Mouse (Mus musculus) liver, postnatal 0 days (tissue): ENCODE measurements at regions not wholly inside any gene's neighbourhood (a gene's known extent, or its start where the extent isn't known, plus 50 kb on each side); places are given as distances from the start of the nearest gene placed in this dataset.

Experiments used
- ATAC-seq: fragments of 200-750 bp; cut with Nextera tagmentation; 2 replicates; pipeline ENCODE4 v1.8.0; 2017; ENCODE audit warnings: mild to moderate bottlenecking, moderate library complexity
- DNase-seq: peaks from one replicate; pipeline ENCODE4 v3.0.0-alpha.2; 2016
- H3K27ac ChIP-seq: fragments of 300-500 bp; sonication (generic); 2 replicates; pipeline ENCODE4 v1.5.1; 2014; ENCODE audit warnings: antibody characterized with exemption, moderate library complexity, mild to moderate bottlenecking, low read depth
- H3K27me3 ChIP-seq: fragments of 300-500 bp; sonication (generic); 2 replicates; pipeline ENCODE4 v1.6.1; 2014; ENCODE audit warnings: low read length, control low read depth, mixed read lengths; ENCODE audit not compliant: insufficient read depth
- H3K36me3 ChIP-seq: fragments of 300-500 bp; sonication (generic); replicated peaks from 2 replicates; pipeline ENCODE4 v1.6.1; 2014; ENCODE audit warnings: mild to moderate bottlenecking, control low read depth, low read length, moderate library complexity, mixed read lengths; ENCODE audit not compliant: insufficient read depth
- H3K4me1 ChIP-seq: fragments of 300-500 bp; sonication (generic); 2 replicates; pipeline ENCODE4 v1.6.1; 2014; ENCODE audit warnings: antibody characterized with exemption, mild to moderate bottlenecking, control low read depth; ENCODE audit not compliant: insufficient read depth
- H3K4me2 ChIP-seq: fragments of 300-500 bp; sonication (generic); 2 replicates; pipeline ENCODE4 v1.6.1; 2014; ENCODE audit warnings: low read depth, mild to moderate bottlenecking, low read length, moderate library complexity, mixed read lengths
- H3K4me3 ChIP-seq: fragments of 300-500 bp; sonication (generic); 2 replicates; pipeline ENCODE4 v1.5.1; 2014; ENCODE audit warnings: low read depth, low read length
- H3K9ac ChIP-seq: fragments of 300-500 bp; sonication (generic); replicated peaks from 2 replicates; pipeline ENCODE4 v1.6.1; 2014; ENCODE audit warnings: mild to moderate bottlenecking, moderate library complexity
- H3K9me3 ChIP-seq: fragments of 300-500 bp; sonication (generic); 2 replicates; pipeline ENCODE4 v1.6.1; 2016; ENCODE audit warnings: mild to moderate bottlenecking, control low read depth, low read length, mixed read lengths
- CTCF ChIP-seq: sonication (generic); IDR thresholded peaks from 2 replicates; pipeline ENCODE4 v1.5.1; 2016; ENCODE audit warnings: antibody characterized with exemption, low read depth
- EP300 ChIP-seq: IDR thresholded peaks from 2 replicates; pipeline ENCODE4 v1.6.1; 2016; ENCODE audit warnings: antibody characterized with exemption, low read depth, mild to moderate bottlenecking
- WGBS: fragments of 180-500 bp; shearing (Covaris S2); extraction: QIAGEN DNeasy Blood & Tissue Kit; methylation state at CpG from one replicate; pipeline ENCODE4 v1.1.7; 2014; ENCODE audit not compliant: insufficient replicate concordance; 5-methylcytosine and 5-hydroxymethylcytosine counted together

- TF ChIP-seq EP300, result no peak
- no peak for DNase-seq
- Histone ChIP-seq H3K27me3 (no peaks in the 10 kb centered on the region), H3K9me3 (no peaks in the 10 kb centered on the region), H3K4me3 (no peak overlapping the region), H3K27ac (no peak overlapping the region), H3K9ac (no peak overlapping the region), H3K36me3 (no peaks in the 10 kb centered on the region), H3K4me2 (no peak overlapping the region), H3K4me1 (no peaks in the 10 kb centered on the region)
- ATAC-seq, result no peak
- 65% methylated on average over 6 of the region's 6 CpGs for WGBS
These were observed 241.3 kb upstream of the Prok2 start for GRCm38 (mm10) chr6:99967465-99967864.

- H3K27ac ChIP-seq, result no peak overlapping the region
- WGBS, result 52% methylated on average over 3 of the region's 3 CpGs
These were observed 238.3 kb upstream of the Prok2 start for GRCm38 (mm10) chr6:99964540-99964939.

GRCm38 (mm10) chr6:99964007-99964406 is 237.8 kb upstream of the Prok2 start:
- no peak for ATAC-seq
- Histone ChIP-seq H3K9ac (no peak overlapping the region), H3K4me2 (no peak overlapping the region), H3K36me3 (no peaks in the 10 kb centered on the region), H3K27me3 (no peaks in the 10 kb centered on the region), H3K4me1 (no peaks in the 10 kb centered on the region), H3K27ac (no peak overlapping the region), H3K4me3 (no peak overlapping the region), H3K9me3 (no peaks in the 10 kb centered on the region)
- TF ChIP-seq EP300, result no peak
- no peak for TF ChIP-seq CTCF
- WGBS, result 74% methylated on average over 4 of the region's 4 CpGs
- DNase-seq, result no peak

More at GRCm38 (mm10) chr6:99964540-99964939, 238.3 kb upstream of the Prok2 start:
- Histone ChIP-seq H3K9me3 (no peaks in the 10 kb centered on the region), H3K4me1 (no peaks in the 10 kb centered on the region), H3K27me3 (no peaks in the 10 kb centered on the region), H3K4me3 (no peak overlapping the region), H3K9ac (no peak overlapping the region), H3K4me2 (no peak overlapping the region), H3K36me3 (no peaks in the 10 kb centered on the region)
- DNase-seq, result no peak
- no peak for TF ChIP-seq CTCF
- TF ChIP-seq EP300, result no peak
- no peak for ATAC-seq

GRCm38 (mm10) chr6:99959371-99959770 is 233.2 kb upstream of the Prok2 start:
- Histone ChIP-seq H3K4me3 (no peak overlapping the region), H3K9ac (no peak overlapping the region), H3K36me3 (no peaks in the 10 kb centered on the region), H3K27me3 (no peaks in the 10 kb centered on the region), H3K4me2 (no peak overlapping the region), H3K4me1 (peaks cover 6% of the 10 kb centered on the region; the same call in 1 of the 2 replicates), H3K27ac (no peak overlapping the region), H3K9me3 (no peaks in the 10 kb centered on the region)
- ATAC-seq, result no peak
- DNase-seq, result no peak
- TF ChIP-seq CTCF (no peak), EP300 (no peak)
- 48% methylated on average over 4 of the region's 4 CpGs for WGBS

GRCm38 (mm10) chr6:99954832-99955830 is 228.9 kb upstream of the Prok2 start:
- H3K9me3 ChIP-seq, result no peaks in the 10 kb centered on the region
- H3K27me3 ChIP-seq, result no peaks in the 10 kb centered on the region
- WGBS, result 70% methylated on average over 22 of the region's 22 CpGs
- no peak for TF ChIP-seq CTCF
- TF ChIP-seq EP300, result no peak
- H3K27ac ChIP-seq, result no peak overlapping the region
- no peak for ATAC-seq
- no peak overlapping the region for H3K9ac ChIP-seq
- DNase-seq, result no peak
- no peak overlapping the region for H3K4me3 ChIP-seq
- no peak overlapping the region for H3K4me2 ChIP-seq
- peaks cover 6% of the 10 kb centered on the region; the same call in 1 of the 2 replicates for H3K4me1 ChIP-seq
- H3K36me3 ChIP-seq, result no peaks in the 10 kb centered on the region

- no peak for ATAC-seq
- no peak for TF ChIP-seq CTCF
- TF ChIP-seq EP300, result no peak
- no peak for DNase-seq
- Histone ChIP-seq H3K9ac (no peak overlapping the region), H3K4me2 (no peak overlapping the region), H3K27me3 (no peaks in the 10 kb centered on the region), H3K4me1 (peaks cover 6% of the 10 kb centered on the region; the same call in 1 of the 2 replicates), H3K4me3 (no peak overlapping the region), H3K36me3 (no peaks in the 10 kb centered on the region), H3K27ac (no peak overlapping the region), H3K9me3 (no peaks in the 10 kb centered on the region)
- 64% methylated on average over 11 of the region's 11 CpGs for WGBS
These were observed 228.0 kb upstream of the Prok2 start for GRCm38 (mm10) chr6:99953980-99954776.
